Mouse (Mus musculus) cerebellum, postnatal 36 days (tissue): ENCODE results near the gene Cadm1.

ENCODE experiments used
- DNase-seq, 2 experiments: peaks; one replicate each; pipeline ENCODE4 v3.0.0; 2021 to 2022; ENCODE audit warnings: mixed read lengths in 2 of 2

The Cadm1 gene

DNA sequence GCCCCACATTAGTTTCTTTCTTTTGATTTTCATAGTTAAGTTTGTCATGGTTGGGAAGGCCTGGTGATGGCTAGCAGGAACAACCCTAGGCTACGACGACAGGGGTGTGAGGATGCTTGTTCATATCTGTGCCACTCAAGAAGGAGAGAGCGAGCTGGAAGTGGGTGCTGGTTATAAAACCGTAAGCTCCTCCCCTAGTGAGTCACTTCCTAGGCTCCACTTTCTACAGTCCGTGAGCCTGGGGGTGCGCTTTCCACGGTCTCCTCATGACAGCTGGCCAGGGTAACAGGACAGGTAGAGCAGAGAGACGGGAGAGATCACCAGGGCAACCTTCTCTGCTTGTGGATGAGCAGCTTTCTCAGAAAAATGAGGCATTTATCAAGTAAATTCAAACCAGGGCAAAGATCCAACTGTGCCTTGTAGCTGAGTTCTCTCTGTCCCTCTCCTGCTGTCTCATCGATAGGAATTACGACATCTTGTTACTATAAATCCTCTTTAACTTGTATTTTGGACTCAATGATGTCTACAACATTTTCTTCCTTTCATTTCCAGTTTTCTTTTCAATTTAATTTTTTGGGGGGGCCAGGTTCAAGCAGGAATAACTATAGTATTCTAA, 23.1 kb downstream of the Cadm1 start:
- no peak for DNase-seq

DNA sequence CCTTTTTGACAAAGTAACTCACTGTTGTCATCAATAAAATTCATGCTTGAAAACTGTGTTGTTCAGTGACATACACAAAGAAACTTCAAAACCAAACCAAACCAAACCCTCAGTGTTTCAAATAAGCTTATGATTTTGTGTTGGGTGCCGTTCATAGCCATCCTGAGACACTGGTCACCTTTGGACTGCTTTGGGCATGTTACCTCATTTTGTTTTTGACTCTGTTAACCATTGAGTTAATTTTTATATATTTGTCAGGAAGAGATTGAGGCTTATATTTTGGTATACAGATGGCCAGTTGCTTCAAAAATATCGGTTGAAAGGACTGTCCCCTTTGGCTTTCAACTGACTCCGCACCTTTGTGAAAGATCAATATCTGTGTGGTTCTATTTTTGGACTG, 30.8 kb downstream of the Cadm1 start:
- no peak for DNase-seq

DNA sequence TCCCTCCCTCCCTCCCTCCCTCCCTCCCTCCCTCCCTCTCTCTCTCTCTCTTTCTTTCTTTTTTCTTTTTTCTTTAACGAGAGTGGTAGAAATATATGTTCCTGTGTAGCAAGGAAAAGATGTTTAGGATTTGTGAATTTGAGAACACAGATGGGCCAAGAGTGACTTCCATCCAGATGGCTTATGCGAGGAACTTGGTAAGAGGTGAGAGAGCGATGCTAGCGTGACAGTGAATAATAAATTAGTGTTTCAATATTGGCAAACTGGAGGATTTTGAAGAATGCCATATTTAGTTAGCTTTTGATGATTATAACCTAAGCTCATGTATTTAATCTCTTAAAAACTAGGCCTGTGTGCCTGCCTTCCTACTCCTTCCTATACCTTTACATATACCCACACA, 31.6 kb downstream of the Cadm1 start:
- DNase-seq = no peak

DNA sequence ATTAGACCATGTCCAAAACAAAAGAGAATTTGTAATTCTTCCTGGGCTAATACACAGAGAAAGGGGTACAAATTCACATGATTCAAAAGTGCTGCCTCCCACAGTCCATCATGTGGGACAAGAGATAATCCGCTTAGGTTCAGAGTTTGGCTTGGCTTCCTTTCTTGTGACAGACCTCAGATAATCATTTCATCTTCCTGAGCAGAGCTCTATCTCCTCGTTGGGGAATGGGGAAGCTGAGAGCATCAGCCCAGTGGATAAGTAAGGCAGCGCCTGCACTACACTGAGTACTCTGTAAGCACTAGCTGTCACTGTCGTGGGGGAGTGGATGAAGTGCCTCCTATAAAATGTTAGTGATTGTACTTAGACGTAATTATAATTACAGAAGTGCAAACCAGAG, 35.1 kb downstream of the Cadm1 start:
- DNase-seq = no peak

DNA sequence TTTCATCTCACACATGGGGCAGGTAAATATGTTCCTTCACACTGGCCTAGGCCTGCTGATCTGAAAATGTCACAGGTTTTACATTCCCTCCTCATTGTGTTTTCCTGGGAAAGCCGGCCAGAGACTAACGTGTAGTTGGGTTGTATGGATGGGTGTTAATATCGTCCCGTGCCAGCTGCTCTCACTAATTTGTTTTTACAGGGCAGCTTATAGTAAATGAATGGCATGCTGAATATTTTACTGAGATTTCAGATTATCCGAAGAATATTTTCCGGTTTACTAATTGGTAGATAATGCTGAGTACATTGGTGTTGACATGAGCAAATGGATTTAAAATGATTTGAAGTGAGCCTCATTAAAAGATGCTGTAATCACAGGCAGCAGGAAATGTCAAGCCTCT, 37.9 kb downstream of the Cadm1 start:
- no peak for DNase-seq

DNA sequence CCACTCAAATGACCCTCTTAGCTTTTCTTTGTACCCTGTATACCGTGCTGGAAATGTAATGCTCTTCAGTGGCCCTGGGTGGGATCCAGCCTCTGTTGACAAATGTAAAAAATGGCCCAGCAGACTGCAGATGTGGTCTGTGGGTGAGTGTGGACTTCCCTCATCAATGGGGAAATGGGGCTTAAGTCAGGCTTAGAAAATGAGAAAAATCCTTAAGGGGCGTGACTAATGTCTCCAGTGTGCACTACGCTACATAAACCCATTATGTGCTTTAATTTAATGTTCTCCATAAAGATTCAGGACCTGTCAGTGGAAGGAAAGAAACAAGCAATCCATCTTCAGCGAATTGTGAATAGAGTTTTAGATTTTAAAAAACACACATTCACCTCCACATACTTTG, 40.2 kb downstream of the Cadm1 start:
- no peak for DNase-seq

DNA sequence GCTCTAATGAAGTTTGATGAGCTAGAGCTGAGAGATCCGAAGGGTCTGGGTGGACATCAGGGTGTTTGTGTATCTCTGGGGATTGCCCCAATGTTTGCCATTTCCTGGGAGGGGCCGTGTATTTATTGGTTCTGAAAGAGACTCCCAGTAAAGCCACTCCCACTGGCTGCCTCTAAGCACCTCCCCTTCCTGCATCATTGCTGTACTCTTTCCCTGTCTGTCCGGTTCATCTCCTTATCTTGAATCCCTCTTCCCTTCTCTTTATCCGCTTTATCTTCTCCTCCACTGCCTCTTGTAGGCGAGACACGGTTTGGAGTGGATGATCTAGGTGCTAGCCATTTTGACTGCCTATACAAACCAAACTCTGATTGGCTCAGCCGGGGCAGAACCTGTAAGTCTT, 41.5 kb downstream of the Cadm1 start:
- DNase-seq = no peak

DNA sequence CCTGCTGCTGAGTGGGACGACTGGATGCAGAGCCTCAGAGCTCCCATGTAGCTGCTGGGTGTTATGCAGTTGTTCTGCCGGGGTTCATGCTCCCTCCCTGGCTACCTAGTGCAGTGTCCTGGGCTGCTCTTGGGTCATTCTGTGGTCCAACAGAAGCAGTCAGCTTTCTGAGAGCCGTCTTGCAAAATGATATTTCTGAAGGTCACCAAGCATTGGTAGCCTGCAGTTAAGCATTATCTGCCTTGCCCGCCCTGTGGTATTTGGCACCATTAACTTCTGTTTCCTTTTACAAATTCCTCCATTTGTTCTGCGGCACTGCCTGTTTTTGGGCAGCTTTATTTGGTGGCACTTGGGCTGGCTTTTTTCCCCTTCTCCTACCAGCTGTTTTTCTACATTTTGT, 42.2 kb downstream of the Cadm1 start:
- DNase-seq = no peak

DNA sequence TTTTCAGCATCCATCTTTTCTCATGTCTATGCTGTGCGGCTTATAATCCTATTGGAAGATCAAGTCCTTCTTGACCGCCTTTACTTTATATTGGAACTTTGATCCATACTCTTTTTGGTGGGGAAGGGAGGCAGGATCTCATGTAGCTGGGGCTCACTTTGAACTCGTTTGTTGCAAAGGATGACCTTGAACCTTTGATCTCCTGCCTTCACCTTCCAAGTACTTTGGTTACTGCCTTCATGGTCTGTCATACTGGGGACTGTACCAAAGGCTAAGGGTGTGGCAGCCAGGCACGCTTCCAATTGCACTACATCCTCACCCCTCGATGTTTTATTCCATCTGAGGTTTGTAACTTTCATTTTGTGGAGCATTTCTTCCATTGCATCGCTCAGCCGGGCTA, 43.5 kb downstream of the Cadm1 start:
- no peak for DNase-seq

DNA sequence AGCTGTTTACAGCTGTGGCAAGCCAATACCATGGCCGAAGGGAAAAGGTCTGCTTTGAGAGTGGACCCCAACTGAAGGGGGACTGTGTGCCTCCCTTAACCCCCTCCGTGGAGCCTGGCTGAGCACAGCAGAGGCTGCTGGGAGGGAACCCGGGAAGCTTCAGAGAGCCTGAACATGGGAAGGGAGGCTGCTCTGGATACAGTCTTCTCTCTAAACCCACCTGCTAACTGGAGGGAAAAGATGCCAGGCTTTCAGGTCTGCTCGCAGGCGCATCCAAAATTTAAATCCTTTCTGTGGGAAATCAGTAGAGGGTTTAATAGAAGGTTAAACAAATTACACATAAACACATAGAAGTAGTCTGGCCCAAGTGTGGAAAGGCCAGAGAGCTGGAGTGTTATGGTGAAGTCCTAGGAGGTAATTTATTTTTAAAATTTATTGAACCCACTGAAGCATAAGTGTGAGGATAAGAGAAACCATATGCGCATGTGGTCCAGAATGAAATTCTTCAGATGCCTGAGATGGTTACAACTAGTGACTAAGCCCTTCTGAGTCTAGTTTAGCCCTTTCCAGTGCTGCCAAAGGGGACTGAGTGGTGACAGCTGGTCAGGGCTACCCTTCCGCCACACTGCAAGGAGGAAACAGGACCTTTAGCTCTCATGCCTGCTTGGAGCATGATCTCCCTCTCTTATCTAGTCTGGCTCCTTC, 44.9 kb downstream of the Cadm1 start:
- peak; percentile 28 to 31 for DNase-seq

DNA sequence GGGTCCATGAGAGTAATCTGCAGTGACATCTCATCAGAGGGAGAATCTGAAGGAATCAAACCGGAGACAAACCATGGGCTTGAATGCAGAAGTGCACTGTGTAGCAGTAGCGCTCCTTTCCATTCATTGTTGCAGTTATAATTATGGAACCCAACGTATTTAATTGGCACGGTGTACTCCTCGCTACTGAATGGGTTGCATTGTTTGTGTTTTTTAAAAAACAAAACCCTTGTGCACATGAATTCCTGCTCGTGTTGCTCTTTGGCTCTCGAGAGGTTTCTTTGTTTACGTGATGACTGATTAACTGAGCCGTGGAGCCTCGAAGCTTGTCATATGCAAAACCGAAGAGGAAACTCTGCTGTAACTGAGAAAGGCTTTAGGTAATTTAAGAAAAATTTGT, 45.8 kb downstream of the Cadm1 start:
- no peak for DNase-seq

DNA sequence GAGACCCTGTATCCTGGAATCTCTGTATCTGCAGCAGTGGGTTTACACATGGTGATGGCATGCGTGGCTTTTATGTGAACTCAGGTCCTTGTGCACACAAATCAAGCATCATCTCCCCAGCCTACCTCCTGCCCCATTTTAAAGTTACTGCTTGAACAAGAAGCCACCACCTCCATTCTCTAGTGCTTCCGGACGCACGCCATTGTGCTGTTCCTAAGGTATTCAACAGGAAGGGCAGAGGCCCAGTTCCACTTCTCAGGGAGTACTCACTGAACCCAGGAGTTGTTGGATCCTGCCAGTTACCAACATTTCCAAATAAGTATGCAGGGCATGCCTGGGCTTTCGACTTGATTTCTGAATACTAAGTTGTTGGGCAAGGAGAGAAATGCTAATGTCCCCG, 49.5 kb downstream of the Cadm1 start:
- no peak for DNase-seq

DNA sequence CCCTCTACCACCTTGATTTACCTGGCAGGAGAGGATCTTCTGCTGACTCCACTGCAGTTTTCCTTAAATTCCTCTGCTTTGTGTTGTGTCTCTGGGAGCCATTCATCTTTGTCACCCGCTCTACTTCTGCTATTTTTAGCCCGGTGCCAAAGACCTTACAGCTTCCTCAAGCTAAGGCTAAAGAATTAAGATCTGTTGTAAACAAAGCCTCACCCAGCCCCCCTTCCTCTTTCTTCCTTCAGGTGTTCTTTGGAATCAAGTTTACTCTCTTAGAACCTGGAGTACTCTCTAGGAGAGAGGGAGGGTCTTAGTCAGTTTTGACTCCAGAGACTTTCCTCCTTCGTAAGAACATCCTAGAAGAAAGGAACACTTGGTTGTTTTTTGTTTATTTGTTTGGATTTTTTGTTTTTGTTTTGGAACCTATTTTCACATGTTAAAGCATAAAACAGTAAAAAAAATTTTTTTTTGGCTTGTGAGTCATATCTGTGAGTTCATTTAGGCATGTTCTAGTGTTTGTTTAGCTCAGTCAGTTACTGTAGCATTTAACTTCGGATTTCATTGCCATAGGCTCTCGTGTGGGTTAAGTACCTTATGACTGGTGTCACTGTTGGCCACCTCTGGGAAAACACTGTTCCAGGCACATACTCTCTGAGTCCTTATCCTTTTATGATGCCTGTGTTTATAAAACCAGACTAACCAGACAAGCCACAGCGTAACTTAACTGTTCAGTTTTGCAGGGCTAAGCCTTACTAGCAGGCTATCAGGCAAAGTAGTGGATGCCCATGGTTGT, 51.8 kb downstream of the Cadm1 start:
- DNase-seq = no peak

DNA sequence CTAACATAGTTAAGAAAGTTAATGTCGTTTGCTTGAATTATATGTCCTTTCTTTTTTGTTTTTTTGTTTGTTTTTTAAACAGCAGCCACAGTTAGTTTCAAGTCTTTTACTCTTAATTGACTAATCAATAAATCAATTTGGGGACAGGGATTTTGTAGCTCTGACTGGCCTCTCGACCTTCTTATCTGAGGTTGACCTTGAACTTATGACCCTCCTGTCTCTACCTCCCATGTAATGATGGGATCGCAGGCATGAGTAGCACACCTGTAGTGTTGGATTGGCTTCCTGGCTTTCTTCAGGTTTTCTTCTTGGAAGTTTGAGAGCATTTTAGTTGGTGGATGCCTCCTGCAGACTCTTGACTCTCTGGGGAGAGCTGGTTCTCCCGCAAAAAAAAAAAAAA, 53.3 kb downstream of the Cadm1 start:
- DNase-seq = no peak

DNA sequence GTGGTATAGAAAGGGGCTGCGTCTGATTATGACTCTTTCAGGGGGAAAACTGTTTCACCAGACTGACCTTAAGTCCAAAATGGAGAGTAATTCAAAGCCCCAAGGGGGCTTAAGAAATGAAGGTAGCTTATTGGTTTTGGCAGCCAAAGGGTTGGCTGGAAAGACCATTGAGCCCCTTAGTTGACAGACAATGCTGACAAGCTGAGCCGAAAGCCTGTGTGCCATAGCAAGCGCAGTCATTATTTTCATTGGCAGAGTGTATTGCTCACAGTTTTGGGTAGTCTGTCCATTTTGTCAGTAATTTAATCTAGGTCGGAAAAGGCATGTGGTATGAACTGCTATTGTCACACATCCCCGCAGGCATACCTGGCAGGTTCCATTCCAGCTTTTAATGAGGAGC, 56.2 kb downstream of the Cadm1 start:
- DNase-seq = no peak

DNA sequence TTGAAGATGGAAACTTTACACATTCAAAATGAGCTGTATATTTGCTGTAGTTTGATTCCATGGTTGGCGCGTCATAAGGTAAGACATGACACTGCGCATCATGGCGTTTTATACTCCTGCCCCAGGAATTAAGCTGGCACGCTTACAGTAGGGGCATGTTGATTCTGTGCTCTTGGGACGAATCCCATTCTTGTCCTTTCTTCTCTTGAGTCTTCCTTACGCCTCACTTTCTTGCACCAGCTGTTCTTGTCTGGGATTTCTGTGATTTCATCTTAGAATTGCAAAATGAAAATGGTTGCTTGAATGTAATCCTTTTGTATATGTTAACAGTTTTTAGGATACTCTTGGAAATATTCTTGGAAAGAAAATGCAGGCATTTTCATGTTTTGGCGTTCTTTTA, 56.9 kb downstream of the Cadm1 start:
- no peak for DNase-seq

DNA sequence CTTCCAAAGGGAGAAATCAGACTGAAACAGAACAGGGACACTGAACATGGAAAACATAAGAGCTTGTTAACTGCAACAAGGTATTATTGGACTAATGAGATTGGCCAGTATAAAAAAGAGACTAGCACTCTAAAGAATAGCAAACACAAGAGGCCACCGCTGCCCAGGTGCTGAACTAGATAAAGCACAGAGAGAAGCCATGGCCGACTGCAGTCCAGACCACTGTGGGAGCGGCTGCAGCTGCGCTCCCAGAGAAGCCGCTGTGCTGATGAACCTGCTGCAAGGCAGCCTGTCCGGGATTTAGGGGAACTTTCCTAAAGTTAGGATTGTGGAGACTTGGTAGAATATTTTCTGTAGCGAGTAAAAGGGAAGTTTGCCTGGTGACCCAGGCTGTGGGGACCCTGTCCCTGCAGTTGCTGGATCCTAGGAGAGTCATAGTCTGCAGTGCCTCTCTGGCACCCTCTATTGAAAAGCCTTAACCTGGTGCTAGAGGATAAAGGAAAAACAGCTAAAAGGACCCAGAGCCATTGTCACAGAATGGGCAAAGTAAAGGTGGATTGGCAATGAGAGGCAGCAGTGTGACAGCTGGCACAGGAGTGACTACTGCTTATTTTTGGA, 57.7 kb downstream of the Cadm1 start:
- peak; percentile 28 to 42 for DNase-seq

DNA sequence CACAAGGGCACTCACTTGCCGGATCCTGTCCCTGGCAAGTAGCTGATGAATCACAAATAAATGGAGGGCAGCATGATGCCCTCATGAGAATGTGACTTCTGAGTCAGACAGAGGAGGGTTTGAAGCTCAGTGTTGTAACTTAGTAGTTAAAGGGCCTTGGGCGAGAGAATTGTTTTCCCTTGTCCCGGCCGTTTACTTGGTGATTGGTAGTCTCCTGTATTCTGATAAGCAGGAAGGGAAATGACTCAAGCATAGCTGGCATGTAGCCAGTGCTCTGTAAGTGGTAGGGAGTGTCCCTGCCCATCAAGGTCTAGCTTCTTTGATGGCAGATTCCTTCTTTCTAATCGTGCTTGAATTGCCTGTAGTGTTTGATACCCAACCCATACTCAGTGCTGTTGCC, 59.9 kb downstream of the Cadm1 start:
- DNase-seq = peak in 1 of 2 experiments; percentile 27

DNA sequence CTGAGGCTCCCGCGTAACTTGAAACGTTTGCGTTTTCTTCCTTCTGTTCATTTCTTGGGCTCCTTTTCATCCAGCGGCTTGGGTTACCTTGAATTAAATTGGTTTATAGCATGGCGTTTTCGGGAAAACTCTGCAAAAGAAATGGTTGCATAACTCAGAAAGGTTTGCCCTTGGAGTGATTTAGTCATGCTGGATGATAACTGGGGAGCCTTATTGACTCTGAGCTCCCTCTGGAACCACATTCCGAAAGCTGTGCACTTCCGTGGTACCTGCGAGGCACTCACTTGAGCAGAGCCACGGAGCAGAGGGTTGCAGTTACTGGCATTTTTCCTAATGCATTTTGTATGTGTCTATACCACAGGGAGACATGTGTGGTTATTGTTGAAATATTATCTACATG, 71.6 kb downstream of the Cadm1 start:
- no peak for DNase-seq

DNA sequence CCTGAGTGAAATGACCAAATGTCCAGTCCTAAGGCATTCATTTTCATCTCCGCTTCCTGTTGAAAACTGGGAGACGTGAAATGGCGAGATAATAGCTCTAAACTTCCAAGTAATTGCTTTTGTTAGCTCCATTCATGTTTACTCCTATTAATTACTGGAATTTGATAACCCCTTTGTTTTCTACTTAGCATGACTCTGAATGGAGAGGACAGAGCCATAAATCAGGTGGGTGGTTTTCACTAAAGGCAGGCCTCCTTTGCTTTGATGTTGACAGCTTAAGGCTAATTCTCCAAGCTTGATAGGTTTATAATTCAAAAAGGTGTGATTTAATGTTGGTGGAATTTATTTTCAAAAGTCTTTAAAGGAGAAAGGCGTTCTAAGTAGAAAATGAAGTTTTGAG, 74.0 kb downstream of the Cadm1 start:
- no peak for DNase-seq

DNA sequence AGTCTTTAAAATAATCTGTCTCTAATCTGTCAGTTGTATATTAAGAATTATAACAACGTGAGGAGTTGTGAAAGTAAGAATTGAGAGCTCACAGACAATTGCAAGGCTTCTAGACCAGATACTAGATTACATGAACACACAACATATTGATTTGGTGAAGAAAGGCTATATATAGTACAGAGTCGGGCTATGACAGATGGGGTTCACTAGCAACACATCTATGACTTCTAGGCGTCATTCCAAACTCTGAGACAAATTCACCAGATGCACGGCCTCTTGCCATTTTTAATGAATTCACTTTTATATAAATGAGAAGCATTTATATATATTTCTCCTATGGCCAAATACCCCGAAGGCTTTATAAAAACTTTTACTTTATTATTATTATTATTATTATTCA, 75.7 kb downstream of the Cadm1 start:
- DNase-seq = no peak

DNA sequence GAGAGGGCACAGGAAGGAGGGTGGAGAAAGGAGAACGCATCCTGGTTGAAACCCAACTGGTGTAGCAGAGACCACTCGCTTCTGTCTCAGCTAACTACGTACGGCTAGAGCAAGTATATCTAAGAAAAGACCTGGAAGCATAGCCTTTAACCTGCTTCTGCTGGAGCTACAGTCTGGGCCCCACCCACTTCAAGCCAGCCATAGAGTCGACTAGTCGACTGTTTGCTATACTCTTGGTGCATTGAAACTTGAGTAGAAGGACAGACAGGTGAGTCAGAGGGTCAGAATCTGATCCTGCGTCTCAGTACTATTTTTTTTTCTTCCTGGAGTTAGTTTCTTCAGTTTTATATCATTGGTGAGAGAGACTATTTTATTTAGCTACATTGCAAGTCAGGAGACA, 78.5 kb downstream of the Cadm1 start:
- no peak for DNase-seq

DNA sequence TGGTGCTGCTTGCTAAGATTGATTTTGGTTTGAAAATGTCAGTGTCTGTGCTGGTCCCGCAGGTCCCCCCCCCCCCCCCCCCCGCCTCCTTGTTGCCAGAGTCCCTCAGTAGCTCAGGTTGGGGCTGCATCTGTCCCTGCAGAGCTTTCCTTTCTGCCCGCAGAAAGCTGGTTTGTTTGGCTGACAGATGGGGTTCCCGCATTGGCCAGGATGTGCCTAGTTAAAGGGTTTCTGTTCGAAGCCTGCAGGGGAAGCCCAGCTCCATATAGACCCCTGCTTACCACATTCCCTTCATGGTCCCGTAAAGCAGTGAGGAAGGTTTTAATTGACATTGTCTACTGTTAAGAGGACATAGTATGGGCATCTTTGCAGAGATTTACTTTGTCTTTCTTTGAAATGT, 78.9 kb downstream of the Cadm1 start:
- DNase-seq = no peak

DNA sequence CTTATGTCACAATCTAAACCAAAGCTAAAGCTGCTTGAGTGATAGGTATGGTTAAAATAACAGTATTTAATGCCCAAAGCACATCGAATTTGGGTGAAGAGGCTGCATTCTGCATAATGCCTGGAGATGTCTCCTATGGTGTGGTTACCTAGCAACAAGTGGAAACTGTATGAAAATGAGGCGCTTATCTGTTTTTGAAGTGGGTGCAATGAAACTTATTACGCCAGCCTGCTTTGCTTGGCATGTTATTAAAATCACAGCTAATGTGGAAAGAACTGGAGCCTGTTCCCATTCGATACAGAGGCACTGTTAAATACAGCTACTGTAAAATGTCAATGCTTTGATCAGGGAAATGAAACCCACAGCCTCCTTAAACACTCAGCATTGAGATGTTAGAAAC, 79.5 kb downstream of the Cadm1 start:
- DNase-seq = no peak
